Comparison of ENCODE assay signal across 14 mouse cellular contexts in genomic region chr1:88966416-88966815, GRCm38 (mm10).
DNase-seq lines count a peak whose midpoint lies in the region.
"Had no signal": no experiment of that assay in that cellular context is flagged by ENCODE, and none has a peak within 500 bp of the region (broad histone marks: within the 10 kb centered on the region; RNA-seq: fewer than 3 reads in every experiment).

No protein-coding gene starts in this region.

- intact Hi-C loops in heart, postnatal 25 days (cut with DNase I) = no loop called here
- intact Hi-C loops in left cerebral cortex, postnatal 10 days (cut with DNase I) = no loop called here

- DNase-seq in gastrocnemius, adult 18-20 months (ENCODE audit: low spot score) = peak; percentile 41
- DNase-seq in gastrocnemius, adult 8-10 months (ENCODE audit: low spot score in 2 of 2) = no peak
- peak; percentile 35 for DNase-seq in heart, adult 8-10 months (ENCODE audit: low spot score)
- no peak for DNase-seq in heart, postnatal 25 days (ENCODE audit: low spot score)
- DNase-seq in urinary bladder, postnatal 14 days (ENCODE audit: low spot score) = peak; percentile 13
- no peak for DNase-seq in urinary bladder, postnatal 4 days (ENCODE audit: low spot score in 2 of 2)
- DNase-seq in left cerebral cortex, postnatal 10 days (ENCODE audit: extremely low spot score in 1 of 2, low spot score in 2 of 2) = no peak
- DNase-seq: cerebellum, adult 11 months; cerebellum, adult 9-11 months; kidney, adult 11 months; liver, embryonic 13.5 days; lung, adult 2 months; thymus, adult 18-20 months; thymus, postnatal 36 days had no signal

Comparison
In these comparisons a context has a peak if more than half of its experiments do, and no peak if none do; other contexts are left out.
1. DNase-seq: peak in gastrocnemius, adult 18-20 months (single experiment), heart, adult 8-10 months (single experiment) and urinary bladder, postnatal 14 days (single experiment); none in gastrocnemius, adult 8-10 months (0 of 2), heart, postnatal 25 days (single experiment), urinary bladder, postnatal 4 days (0 of 2) and left cerebral cortex, postnatal 10 days (0 of 2).